Mouse (Mus musculus): ENCODE measurements at regions not wholly inside any gene's neighbourhood (a gene's known extent, or its start where the extent isn't known, plus 50 kb on each side); places are given as distances from the start of the nearest gene placed in this dataset.
A peak's percentile ranks its signal among the peaks of the same experiment; 100 is the strongest.

DNA sequence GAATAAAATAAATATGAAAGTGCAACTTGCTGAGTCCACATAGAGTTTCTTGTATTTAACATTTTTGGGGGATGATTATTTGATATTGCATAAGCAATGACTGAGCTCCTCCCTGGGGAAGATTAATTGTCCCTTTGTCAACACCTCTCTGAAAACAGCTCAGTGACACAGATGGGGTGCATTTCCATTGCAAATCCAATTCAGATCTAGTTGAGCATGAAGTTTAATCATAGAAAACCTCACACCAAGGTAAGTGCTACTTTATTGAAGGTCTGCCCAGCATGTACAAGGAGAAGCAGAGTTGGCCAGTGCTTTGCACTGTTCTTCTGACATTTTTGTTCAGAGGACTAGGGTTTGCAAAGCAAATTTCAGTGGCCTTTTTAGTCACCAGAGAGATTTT lies 827.5 kb upstream of the Cdh6 start:
- H3K4me2 ChIP-seq (replicated peaks), result no peak overlapping the region
- no peaks in the 10 kb centered on the region for H3K9me3 ChIP-seq
- ATAC-seq (ENCODE audit: insufficient number of reproducible peaks, insufficient read depth, low FRiP score, low TSS enrichment), result no peak

DNA sequence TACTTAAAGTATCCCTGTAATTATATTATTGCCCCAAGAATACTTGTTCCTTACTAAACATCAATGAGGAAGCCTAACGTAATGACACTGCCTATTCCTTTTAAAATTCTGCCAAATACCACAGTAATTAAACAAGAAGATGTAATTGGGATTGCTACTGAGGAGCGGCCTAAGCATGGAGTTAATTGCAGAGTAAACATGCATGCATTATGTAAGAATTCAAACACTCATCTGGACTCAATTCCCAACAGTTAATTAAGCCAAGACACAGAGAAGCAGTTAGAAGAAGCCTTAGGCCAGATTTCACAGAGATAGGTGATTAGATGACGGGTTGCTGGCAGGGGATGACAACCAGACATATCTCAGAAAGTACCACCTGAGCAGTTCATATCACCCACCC lies 816.3 kb upstream of the Cdh6 start:
- no peak overlapping the region for H3K27ac ChIP-seq
- H3K27me3 ChIP-seq, result no peaks in the 10 kb centered on the region
- H3K4me3 ChIP-seq, result no peak overlapping the region
- no peaks in the 10 kb centered on the region for H3K9me3 ChIP-seq
- WGBS, result 37% methylated on average over 3 of the region's 3 CpGs
- no peak overlapping the region for H3K9ac ChIP-seq
- no peak overlapping the region for H3K4me2 ChIP-seq (replicated peaks)
- no peaks in the 10 kb centered on the region for H3K36me3 ChIP-seq
- ATAC-seq (ENCODE audit: insufficient number of reproducible peaks, insufficient read depth, low FRiP score, low TSS enrichment), result no peak
- H3K4me1 ChIP-seq, result no peaks in the 10 kb centered on the region

More for the DNA sequence above, 827.5 kb upstream of the Cdh6 start:
- H3K4me1 ChIP-seq, result no peaks in the 10 kb centered on the region
- no peak overlapping the region for H3K27ac ChIP-seq
- H3K9ac ChIP-seq, result no peak overlapping the region
- no peaks in the 10 kb centered on the region for H3K36me3 ChIP-seq
- H3K27me3 ChIP-seq, result no peaks in the 10 kb centered on the region
- H3K4me3 ChIP-seq, result no peak overlapping the region

DNA sequence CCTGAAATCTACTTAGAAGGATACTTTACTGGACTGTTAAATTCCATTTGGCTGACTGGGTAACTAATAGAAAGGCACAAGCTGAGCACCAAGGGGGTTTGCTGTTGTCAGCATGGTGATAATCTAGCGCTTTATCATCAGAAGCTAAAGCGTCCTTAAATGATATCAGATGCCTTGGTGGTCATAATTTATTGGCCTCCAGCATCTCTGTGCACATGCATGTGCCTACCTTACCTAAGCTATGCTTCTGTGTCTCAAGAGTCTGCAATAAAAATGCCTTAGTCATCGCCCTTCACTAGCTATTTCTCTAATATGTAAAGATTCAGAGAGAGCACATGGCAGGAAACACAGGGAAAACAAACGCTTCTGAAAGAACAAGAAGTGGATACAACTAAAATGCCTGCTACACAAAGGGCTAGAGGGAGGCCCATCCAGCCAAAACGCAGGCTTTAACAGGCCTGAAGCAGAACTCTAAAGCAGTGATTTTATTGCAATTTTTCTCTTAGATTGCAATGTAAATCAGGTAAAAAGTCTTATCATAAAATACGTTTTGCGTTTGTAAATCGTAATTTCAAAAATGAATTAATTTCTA lies 815.5 kb upstream of the Cdh6 start:
- H3K9me3 ChIP-seq, result no peaks in the 10 kb centered on the region
- WGBS, result 68% methylated on average over 8 of the region's 8 CpGs
- no peak overlapping the region for H3K9ac ChIP-seq
- no peaks in the 10 kb centered on the region for H3K4me1 ChIP-seq
- H3K27ac ChIP-seq, result no peak overlapping the region
- no peak for ATAC-seq (ENCODE audit: insufficient number of reproducible peaks, insufficient read depth, low FRiP score, low TSS enrichment)
- H3K4me3 ChIP-seq, result no peak overlapping the region
- H3K36me3 ChIP-seq, result no peaks in the 10 kb centered on the region
- no peaks in the 10 kb centered on the region for H3K27me3 ChIP-seq
- H3K4me2 ChIP-seq (replicated peaks), result no peak overlapping the region

DNA sequence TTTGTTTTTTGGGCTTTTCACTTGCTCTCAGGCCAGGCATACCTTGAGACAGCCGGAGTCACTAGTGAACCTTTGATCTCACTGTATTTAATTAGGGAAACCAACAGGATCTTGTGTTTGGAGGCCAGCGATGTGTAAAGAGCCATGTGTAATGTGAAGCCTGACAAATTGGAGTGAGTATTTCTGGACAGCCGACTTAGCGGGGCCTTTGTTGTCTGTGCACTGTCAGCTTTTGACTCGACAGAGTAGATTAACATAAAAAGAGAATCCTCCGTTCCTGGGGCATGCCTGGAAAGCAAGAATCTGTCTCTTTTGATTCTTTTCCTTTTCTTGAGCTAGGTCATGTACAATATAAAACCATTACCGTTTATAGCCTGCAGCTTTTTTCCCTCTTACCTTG lies 796.3 kb upstream of the Cdh6 start:
- Histone ChIP-seq H3K4me2 (replicated peaks) (no peak overlapping the region), H3K4me3 (no peak overlapping the region), H3K4me1 (no peaks in the 10 kb centered on the region), H3K9ac (no peak overlapping the region), H3K27ac (no peak overlapping the region), H3K36me3 (no peaks in the 10 kb centered on the region), H3K27me3 (no peaks in the 10 kb centered on the region), H3K9me3 (no peaks in the 10 kb centered on the region)
- 0 out of 2 replicates have a peak, but pooled peaks have one; percentile 60 for ATAC-seq (ENCODE audit: insufficient number of reproducible peaks, insufficient read depth, low FRiP score, low TSS enrichment)
- WGBS, result 22% methylated on average over 7 of the region's 7 CpGs

All from embryonic facial prominence, embryonic 12.5 days (tissue).